Mouse (Mus musculus): ENCODE data around the gene Ran. TPM values are rescaled to one million over a fixed set of nuclear protein-coding genes. Genes with fewer than 3 reads are reported as not detected.
A peak's percentile ranks its signal among the peaks of the same experiment; 100 is the strongest.

Ran gene
- polyA plus RNA-seq, 1 experiment: 227 TPM

GRCm38 (mm10) chr5:128985946-128986345, 33.9 kb upstream of the Ran start:
- Histone ChIP-seq H3K27ac (ENCODE audit: control insufficient read depth, insufficient read depth, low read depth, low read length, poor library complexity) (no peak overlapping the region), H3K4me1 (ENCODE audit: control insufficient read depth, insufficient read depth, low read length) (no peaks in the 10 kb centered on the region), H3K4me3 (replicated peaks; ENCODE audit: control insufficient read depth, low read depth, low read length) (no peak overlapping the region)
- TF ChIP-seq POLR2A (IDR thresholded peaks at IDR 0.05; ENCODE audit: borderline replicate concordance, control insufficient read depth, low read depth, low read length): no peak
- no peak for TF ChIP-seq CTCF (IDR thresholded peaks at IDR 0.05; ENCODE audit: control insufficient read depth, insufficient read depth, low read length)
- WGBS: 94% methylated on average over 13 of the region's 13 CpGs

GRCm38 (mm10) chr5:128987141-128987954, 32.5 kb upstream of the Ran start:
- 81% methylated on average over 19 of the region's 19 CpGs for WGBS
- no peak overlapping the region for H3K27ac ChIP-seq (ENCODE audit: control insufficient read depth, insufficient read depth, low read depth, low read length, poor library complexity)
- TF ChIP-seq POLR2A (IDR thresholded peaks at IDR 0.05; ENCODE audit: borderline replicate concordance, control insufficient read depth, low read depth, low read length) (no peak), CTCF (IDR thresholded peaks at IDR 0.05; ENCODE audit: control insufficient read depth, insufficient read depth, low read length) (no peak)
- no peaks in the 10 kb centered on the region for H3K4me1 ChIP-seq (ENCODE audit: control insufficient read depth, insufficient read depth, low read length)
- no peak overlapping the region for H3K4me3 ChIP-seq (replicated peaks; ENCODE audit: control insufficient read depth, low read depth, low read length)

- peak overlapping the region; percentile 68; the same call in 1 of the 2 replicates for H3K27ac ChIP-seq (ENCODE audit: control insufficient read depth, insufficient read depth, low read depth, low read length, poor library complexity)
- no peak overlapping the region for H3K4me3 ChIP-seq (replicated peaks; ENCODE audit: control insufficient read depth, low read depth, low read length)
- H3K4me1 ChIP-seq (ENCODE audit: control insufficient read depth, insufficient read depth, low read length): peaks cover 3% of the 10 kb centered on the region
- WGBS: 24% methylated on average over 8 of the region's 8 CpGs
- TF ChIP-seq CTCF (IDR thresholded peaks at IDR 0.05; ENCODE audit: control insufficient read depth, insufficient read depth, low read length) (0 out of 2 replicates have a peak, but pooled peaks have one; percentile 8), POLR2A (IDR thresholded peaks at IDR 0.05; ENCODE audit: borderline replicate concordance, control insufficient read depth, low read depth, low read length) (no peak; the same call in 1 of the 2 replicates)
Observed at GRCm38 (mm10) chr5:129000706-129001468, 19.0 kb upstream of the Ran start.

- TF ChIP-seq CTCF (IDR thresholded peaks at IDR 0.05; ENCODE audit: control insufficient read depth, insufficient read depth, low read length) (no peak), POLR2A (IDR thresholded peaks at IDR 0.05; ENCODE audit: borderline replicate concordance, control insufficient read depth, low read depth, low read length) (no peak)
- H3K4me1 ChIP-seq (ENCODE audit: control insufficient read depth, insufficient read depth, low read length): peaks cover 6% of the 10 kb centered on the region
- H3K27ac ChIP-seq (ENCODE audit: control insufficient read depth, insufficient read depth, low read depth, low read length, poor library complexity): peak overlapping the region; percentile 66
- WGBS: 9% methylated on average over 14 of the region's 14 CpGs
- H3K4me3 ChIP-seq (replicated peaks; ENCODE audit: control insufficient read depth, low read depth, low read length): no peak overlapping the region
Observed at GRCm38 (mm10) chr5:129002571-129003011, 17.3 kb upstream of the Ran start.

- H3K4me3 ChIP-seq (replicated peaks; ENCODE audit: control insufficient read depth, low read depth, low read length): peak overlapping the region; percentile 79
- H3K27ac ChIP-seq (ENCODE audit: control insufficient read depth, insufficient read depth, low read depth, low read length, poor library complexity): peak overlapping the region; percentile 93; the same call in 1 of the 2 replicates
- no peak for TF ChIP-seq POLR2A (IDR thresholded peaks at IDR 0.05; ENCODE audit: borderline replicate concordance, control insufficient read depth, low read depth, low read length)
- TF ChIP-seq CTCF (IDR thresholded peaks at IDR 0.05; ENCODE audit: control insufficient read depth, insufficient read depth, low read length): no peak
- H3K4me1 ChIP-seq (ENCODE audit: control insufficient read depth, insufficient read depth, low read length): peaks cover 6% of the 10 kb centered on the region
- WGBS: 53% methylated on average over 3 of the region's 3 CpGs
Observed at GRCm38 (mm10) chr5:129005416-129005815, 14.5 kb upstream of the Ran start.

GRCm38 (mm10) chr5:129006031-129006788, 13.7 kb upstream of the Ran start:
- Histone ChIP-seq H3K27ac (ENCODE audit: control insufficient read depth, insufficient read depth, low read depth, low read length, poor library complexity) (peak overlapping the region; percentile 93), H3K4me1 (ENCODE audit: control insufficient read depth, insufficient read depth, low read length) (peaks cover 6% of the 10 kb centered on the region), H3K4me3 (replicated peaks; ENCODE audit: control insufficient read depth, low read depth, low read length) (peak overlapping the region; percentile 79)
- TF ChIP-seq CTCF (IDR thresholded peaks at IDR 0.05; ENCODE audit: control insufficient read depth, insufficient read depth, low read length) (peak; percentile 24; the same call in 1 of the 2 replicates), POLR2A (IDR thresholded peaks at IDR 0.05; ENCODE audit: borderline replicate concordance, control insufficient read depth, low read depth, low read length) (no peak)
- WGBS: 38% methylated on average over 18 of the region's 18 CpGs

GRCm38 (mm10) chr5:129007105-129007957, 12.5 kb upstream of the Ran start:
- 56% methylated on average over 14 of the region's 14 CpGs for WGBS
- peaks cover 6% of the 10 kb centered on the region for H3K4me1 ChIP-seq (ENCODE audit: control insufficient read depth, insufficient read depth, low read length)
- TF ChIP-seq POLR2A (IDR thresholded peaks at IDR 0.05; ENCODE audit: borderline replicate concordance, control insufficient read depth, low read depth, low read length) (peak; percentile 26; the same call in 1 of the 2 replicates), CTCF (IDR thresholded peaks at IDR 0.05; ENCODE audit: control insufficient read depth, insufficient read depth, low read length) (no peak)

More at GRCm38 (mm10) chr5:129007105-129007957, 12.5 kb upstream of the Ran start:
- peak overlapping the region; percentile 79 for H3K4me3 ChIP-seq (replicated peaks; ENCODE audit: control insufficient read depth, low read depth, low read length)
- H3K27ac ChIP-seq (ENCODE audit: control insufficient read depth, insufficient read depth, low read depth, low read length, poor library complexity): peak overlapping the region; percentile 93
